Comparison of ENCODE assay signal across 14 mouse cellular contexts in the genomic region with DNA sequence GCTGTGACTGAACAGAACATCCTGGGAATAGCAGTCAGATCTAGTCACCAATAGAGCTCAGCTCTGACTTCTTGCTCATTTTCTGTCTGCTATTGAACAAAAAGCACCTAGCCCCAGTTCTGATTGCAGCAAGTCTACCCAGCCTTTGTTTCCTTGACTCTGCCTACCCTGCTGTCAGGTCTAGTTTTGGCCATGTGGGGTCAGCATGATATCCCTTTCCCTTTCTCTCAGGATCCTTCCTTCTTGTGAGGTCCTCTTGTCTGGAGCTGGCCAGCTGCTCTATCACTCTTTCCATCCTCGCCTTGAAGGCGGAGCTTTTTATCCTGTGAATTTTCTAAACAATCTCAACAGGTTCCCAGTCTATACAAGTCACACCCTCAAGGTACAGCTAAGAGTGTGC.
A peak's percentile ranks its signal among the peaks of the same experiment; 100 is the strongest.
DNase-seq lines count a peak whose midpoint lies in the region; ATAC-seq and TF ChIP-seq lines count a peak whose summit lies in the region.
"Had no signal": no experiment of that assay in that cellular context is flagged by ENCODE, and none has a peak within 500 bp of the region (broad histone marks: within the 10 kb centered on the region; RNA-seq: fewer than 3 reads in every experiment).

No protein-coding gene starts in this region.

- H3K27ac ChIP-seq in lung, postnatal 0 days (ENCODE audit: low read length), result no peak overlapping the region
- H3K27ac ChIP-seq: embryonic facial prominence, embryonic 10.5 days; hindbrain, embryonic 10.5 days had no signal

- no peak overlapping the region for H3K4me2 ChIP-seq in lung, postnatal 0 days (replicated peaks; ENCODE audit: low read depth, low read length)
- H3K4me2 ChIP-seq: liver, embryonic 11.5 days had no signal

- no peaks in the 10 kb centered on the region for H3K27me3 ChIP-seq in lung, postnatal 0 days (replicated peaks; ENCODE audit: insufficient read depth, low read length)

- H3K4me3 ChIP-seq in lung, postnatal 0 days (ENCODE audit: low read depth, low read length), result no peak overlapping the region
- H3K4me3 ChIP-seq: embryonic facial prominence, embryonic 10.5 days; hindbrain, embryonic 10.5 days; myocyte had no signal

- no peak overlapping the region for H3K9ac ChIP-seq in lung, postnatal 0 days (replicated peaks; ENCODE audit: low read depth)

- 40% methylated on average over 2 of the region's 2 CpGs for WGBS in lung, postnatal 0 days

- TF ChIP-seq CTCF in lung, postnatal 0 days (IDR thresholded peaks at IDR 0.05), result peak; percentile 58

- no peak for TF ChIP-seq EP300 in lung, postnatal 0 days (IDR thresholded peaks at IDR 0.05)

- H3K9me3 ChIP-seq in lung, postnatal 0 days (ENCODE audit: low read length), result no peaks in the 10 kb centered on the region

- H3K36me3 ChIP-seq in lung, postnatal 0 days (ENCODE audit: insufficient read depth, low read length), result no peaks in the 10 kb centered on the region
- H3K36me3 ChIP-seq: embryonic facial prominence, embryonic 10.5 days; hindbrain, embryonic 10.5 days had no signal

- no peaks in the 10 kb centered on the region for H3K4me1 ChIP-seq in lung, postnatal 0 days (ENCODE audit: insufficient read depth, low read depth, low read length)

- peak; percentile 38; the same call in 1 of the 2 replicates for ATAC-seq in lung, postnatal 0 days
- ATAC-seq in monocyte, adult 5-6 weeks (replicated peaks; ENCODE audit: insufficient number of reproducible peaks, low FRiP score, low TSS enrichment, poor library complexity, severe bottlenecking), result no peak

- peak; percentile 33 to 41 for DNase-seq in cerebellum, postnatal 14 days
- DNase-seq in cerebellum, postnatal 25 days, result no peak
- peak; percentile 34 for DNase-seq in kidney, adult 9 months
- DNase-seq in kidney, adult 11 months, result no peak
- DNase-seq in MN1 (ENCODE audit: low spot score), result peak; percentile 54
- DNase-seq in lung, postnatal 0 days (ENCODE audit: low spot score), result peak; percentile 33
- DNase-seq in thymus, postnatal 14 days, result no peak
- DNase-seq: B cell, adult 2 months; gastrocnemius, postnatal 10 days had no signal

Comparison
In these comparisons a context has a peak if more than half of its experiments do, and no peak if none do; other contexts are left out.
1. DNase-seq: peak in cerebellum, postnatal 14 days (2 of 2), kidney, adult 9 months (single experiment), MN1 (single experiment) and lung, postnatal 0 days (single experiment); none in cerebellum, postnatal 25 days (0 of 2), kidney, adult 11 months (single experiment) and thymus, postnatal 14 days (single experiment).